In the genomic region with DNA sequence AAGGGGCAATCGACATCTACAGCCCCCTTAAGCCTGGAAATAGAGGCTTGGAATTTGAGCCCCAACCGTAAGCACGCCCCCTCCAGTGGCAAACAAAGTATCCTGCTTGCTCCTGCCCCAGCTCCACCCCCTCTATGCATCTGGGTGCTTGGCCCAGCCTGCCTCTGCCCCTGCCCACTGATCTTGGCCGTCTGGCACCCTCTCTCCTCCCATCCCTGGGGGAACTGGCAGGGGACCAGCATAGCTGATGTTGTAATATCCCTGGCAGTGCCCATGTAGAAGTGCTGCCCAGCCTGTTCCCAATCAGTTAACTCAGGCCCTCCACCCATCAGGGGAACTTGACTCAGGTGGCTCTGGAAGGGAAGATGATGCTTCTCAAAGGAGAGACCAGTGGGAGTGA, we compare ENCODE assay signal across 8 mouse cellular contexts. TPM values are rescaled to one million over a fixed set of nuclear protein-coding genes. Genes with fewer than 3 reads are reported as not detected.
DNase-seq lines count a peak whose midpoint lies in the region; ATAC-seq and TF ChIP-seq lines count a peak whose summit lies in the region.

No protein-coding gene starts in this region.

- TF ChIP-seq POLR2A in lung, adult 2 months (IDR thresholded peaks at IDR 0.05; ENCODE audit: borderline replicate concordance, extremely low read depth, low read depth, low read length): no peak

- H3K27me3 ChIP-seq in liver, embryonic 11.5 days (replicated peaks; ENCODE audit: control insufficient read depth, insufficient read depth, low read length): peaks cover 3% of the 10 kb centered on the region
- peaks cover 18% of the 10 kb centered on the region; the same call in 1 of the 2 replicates for H3K27me3 ChIP-seq in liver, postnatal 0 days (ENCODE audit: insufficient read depth, low read length)
- peaks cover 21% of the 10 kb centered on the region for H3K27me3 ChIP-seq in heart, embryonic 12.5 days (replicated peaks)
- no peaks in the 10 kb centered on the region for H3K27me3 ChIP-seq in kidney, postnatal 0 days (ENCODE audit: insufficient read depth, low read length)

- DNase-seq in liver, embryonic 11.5 days (ENCODE audit: low spot score): no peak
- DNase-seq in liver, postnatal 0 days: no peak
- DNase-seq in embryo, embryonic 10.5 days (ENCODE audit: low spot score): peak; percentile 9
- DNase-seq in kidney, postnatal 0 days (ENCODE audit: low spot score): no peak
- DNase-seq in lung, adult 2 months: peak; percentile 60
- peak; percentile 31 for DNase-seq in ovary, postnatal 14 days (ENCODE audit: low spot score)
- no peak for DNase-seq in spleen, adult 12 weeks (ENCODE audit: low spot score)

- H3K4me3 ChIP-seq in liver, embryonic 11.5 days (ENCODE audit: low read depth, low read length): peak overlapping the region; percentile 74
- H3K4me3 ChIP-seq in liver, postnatal 0 days (ENCODE audit: low read depth, low read length): no peak overlapping the region
- peak overlapping the region; percentile 76 for H3K4me3 ChIP-seq in heart, embryonic 12.5 days
- H3K4me3 ChIP-seq in kidney, postnatal 0 days (replicated peaks; ENCODE audit: low read depth, low read length): no peak overlapping the region
- no peak overlapping the region for H3K4me3 ChIP-seq in lung, adult 2 months (replicated peaks; ENCODE audit: extremely low read depth, low read depth, low read length)

- peak overlapping the region; percentile 79 for H3K4me2 ChIP-seq in liver, embryonic 11.5 days
- no peak overlapping the region for H3K4me2 ChIP-seq in liver, postnatal 0 days (ENCODE audit: low read depth, low read length)
- H3K4me2 ChIP-seq in heart, embryonic 12.5 days: peak overlapping the region; percentile 97
- H3K4me2 ChIP-seq in kidney, postnatal 0 days (ENCODE audit: low read length): peak overlapping the region; percentile 97

- no peak for TF ChIP-seq EP300 in liver, postnatal 0 days (IDR thresholded peaks at IDR 0.05; ENCODE audit: low read depth)

- H3K9me3 ChIP-seq in liver, embryonic 11.5 days (ENCODE audit: control insufficient read depth, low read length): no peaks in the 10 kb centered on the region
- no peaks in the 10 kb centered on the region for H3K9me3 ChIP-seq in liver, postnatal 0 days (ENCODE audit: low read length)
- no peaks in the 10 kb centered on the region for H3K9me3 ChIP-seq in heart, embryonic 12.5 days (replicated peaks)
- H3K9me3 ChIP-seq in kidney, postnatal 0 days (replicated peaks; ENCODE audit: low read length): no peaks in the 10 kb centered on the region

- no peak for TF ChIP-seq CTCF in liver, postnatal 0 days (IDR thresholded peaks at IDR 0.05; ENCODE audit: low read depth)
- no peak for TF ChIP-seq CTCF in kidney, postnatal 0 days (IDR thresholded peaks at IDR 0.05; ENCODE audit: low read depth)
- no peak for TF ChIP-seq CTCF in lung, adult 2 months (IDR thresholded peaks at IDR 0.05; ENCODE audit: insufficient read depth, low read length)

- no peak overlapping the region for H3K27ac ChIP-seq in liver, embryonic 11.5 days (ENCODE audit: low read depth, low read length)
- H3K27ac ChIP-seq in liver, postnatal 0 days (ENCODE audit: low read depth): no peak overlapping the region
- H3K27ac ChIP-seq in heart, embryonic 12.5 days (ENCODE audit: poor library complexity, severe bottlenecking): no peak overlapping the region
- H3K27ac ChIP-seq in kidney, postnatal 0 days: no peak overlapping the region

- H3K9ac ChIP-seq in liver, embryonic 11.5 days (ENCODE audit: low read depth, low read length): no peak overlapping the region
- H3K9ac ChIP-seq in liver, postnatal 0 days (replicated peaks): no peak overlapping the region
- no peak overlapping the region for H3K9ac ChIP-seq in heart, embryonic 12.5 days
- peak overlapping the region; percentile 73; the same call in 1 of the 2 replicates for H3K9ac ChIP-seq in kidney, postnatal 0 days (ENCODE audit: low read depth, low read length)

- 9% methylated on average over 4 of the region's 4 CpGs for WGBS in liver, embryonic 11.5 days
- 34% methylated on average over 4 of the region's 4 CpGs for WGBS in liver, postnatal 0 days (ENCODE audit: insufficient replicate concordance)
- WGBS in heart, embryonic 12.5 days: 19% methylated on average over 4 of the region's 4 CpGs
- WGBS in kidney, postnatal 0 days: 14% methylated on average over 4 of the region's 4 CpGs
- 20% methylated on average over 4 of the region's 4 CpGs for WGBS in lung, adult 2 months

- no peak for ATAC-seq in liver, embryonic 11.5 days (replicated peaks; ENCODE audit: low FRiP score)
- no peak for ATAC-seq in liver, postnatal 0 days
- ATAC-seq in heart, embryonic 12.5 days (ENCODE audit: insufficient number of reproducible peaks, low FRiP score): no peak
- ATAC-seq in kidney, postnatal 0 days (replicated peaks; ENCODE audit: low FRiP score, low read depth): no peak

- H3K4me1 ChIP-seq in liver, embryonic 11.5 days (replicated peaks; ENCODE audit: control insufficient read depth, insufficient read depth, low read length): no peaks in the 10 kb centered on the region
- H3K4me1 ChIP-seq in liver, postnatal 0 days (ENCODE audit: insufficient read depth): 0 out of 2 replicates have a peak, but pooled peaks cover 6% of the 10 kb centered on the region
- H3K4me1 ChIP-seq in heart, embryonic 12.5 days (replicated peaks): peaks cover 7% of the 10 kb centered on the region
- 0 out of 2 replicates have a peak, but pooled peaks cover 3% of the 10 kb centered on the region for H3K4me1 ChIP-seq in kidney, postnatal 0 days (replicated peaks; ENCODE audit: insufficient read depth, low read length)
- peaks cover 6% of the 10 kb centered on the region for H3K4me1 ChIP-seq in lung, adult 2 months (ENCODE audit: control insufficient read depth, insufficient read depth, low read length)

- no peaks in the 10 kb centered on the region for H3K36me3 ChIP-seq in liver, embryonic 11.5 days (ENCODE audit: control insufficient read depth, insufficient read depth, low read length)
- H3K36me3 ChIP-seq in liver, postnatal 0 days (replicated peaks; ENCODE audit: insufficient read depth, low read length): no peaks in the 10 kb centered on the region
- H3K36me3 ChIP-seq in heart, embryonic 12.5 days: no peaks in the 10 kb centered on the region
- no peaks in the 10 kb centered on the region for H3K36me3 ChIP-seq in kidney, postnatal 0 days (ENCODE audit: insufficient read depth, low read length)

RNA-seq across cellular contexts. Expression of a gene that starts 0.9 kb away (rescaled TPM):
- 5.7 and 6.3 TPM in 2 replicates for polyA plus RNA-seq in liver, embryonic 11.5 days (2014; fragmentation: Nextera tagmentation; extraction: Ambion mirVana)
- polyA plus RNA-seq in liver, postnatal 0 days (2015; fragmentation: Nextera tagmentation; extraction: Ambion mirVana): 0.25 and 0.28 TPM in 2 replicates
- polyA plus RNA-seq in heart, embryonic 12.5 days (2016; fragmentation: Nextera tagmentation; extraction: Ambion mirVana): 4.7 and 5.0 TPM in 2 replicates
- polyA plus RNA-seq in kidney, postnatal 0 days (2015; fragmentation: Nextera tagmentation; extraction: Ambion mirVana): 11.8 and 11.9 TPM in 2 replicates
- 13.0 and 16.2 TPM in 2 replicates for polyA plus RNA-seq in lung, adult 2 months (2012; rRNA removed)

RNA-seq across cellular contexts. Expression of a gene that starts 30.0 kb away (rescaled TPM):
- 0.07 and 0.27 TPM in 2 replicates for polyA plus RNA-seq in liver, embryonic 11.5 days (2014; fragmentation: Nextera tagmentation; extraction: Ambion mirVana)
- not detected in 2 replicates for polyA plus RNA-seq in liver, postnatal 0 days (2015; fragmentation: Nextera tagmentation; extraction: Ambion mirVana)
- polyA plus RNA-seq in heart, embryonic 12.5 days (2016; fragmentation: Nextera tagmentation; extraction: Ambion mirVana): 0.11 TPM in 1 of 2 replicates, not detected in the other
- polyA plus RNA-seq in kidney, postnatal 0 days (2015; fragmentation: Nextera tagmentation; extraction: Ambion mirVana): 5.7 and 5.8 TPM in 2 replicates
- 3.0 and 4.5 TPM in 2 replicates for polyA plus RNA-seq in lung, adult 2 months (2012; rRNA removed)

Comparison
In these comparisons a context has a peak if more than half of its experiments do, and no peak if none do; other contexts are left out.
1. H3K4me3 ChIP-seq: peak in liver, embryonic 11.5 days (single experiment) and heart, embryonic 12.5 days (single experiment); none in liver, postnatal 0 days (single experiment), kidney, postnatal 0 days (single experiment) and lung, adult 2 months (single experiment).
2. DNase-seq: peak in embryo, embryonic 10.5 days (single experiment), lung, adult 2 months (single experiment) and ovary, postnatal 14 days (single experiment); none in liver, embryonic 11.5 days (single experiment), liver, postnatal 0 days (single experiment), kidney, postnatal 0 days (single experiment) and spleen, adult 12 weeks (single experiment).